Mouse (Mus musculus) CH12.LX (cell line): ENCODE results near the gene Gm1043. TPM values are rescaled to one million over a fixed set of nuclear protein-coding genes. Genes with fewer than 3 reads are reported as not detected.

Experiments
- DNase-seq: peaks from one replicate; pipeline ENCODE4 v3.0.0-alpha.2; 2013; ENCODE audit errors: extremely low read depth
- H3K27ac ChIP-seq: 2 replicates; pipeline ENCODE4 v1.5.1; 2012; ENCODE audit warnings: low read depth, mild to moderate bottlenecking, control low read depth, moderate library complexity; ENCODE audit not compliant: insufficient read depth
- H3K27me3 ChIP-seq: replicated peaks from 2 replicates; pipeline ENCODE3; 2012; ENCODE audit warnings: inconsistent platforms
- H3K36me3 ChIP-seq, 2 experiments: replicated peaks in 1 of 2; 2 replicates each; pipeline versions ENCODE3 to v1.6.1; 2012; ENCODE audit warnings: inconsistent platforms in 1 of 2, low read length in 1 of 2, mild to moderate bottlenecking in 1 of 2, mixed read lengths in 1 of 2, moderate library complexity in 1 of 2; ENCODE audit not compliant: control insufficient read depth in 1 of 2, insufficient read depth in 1 of 2
- H3K4me1 ChIP-seq, 2 experiments: 2 replicates each; pipeline ENCODE4 v1.6.1; 2012; ENCODE audit warnings: inconsistent platforms in 1 of 2, moderate library complexity in 1 of 2; ENCODE audit not compliant: insufficient read depth in 2 of 2, control insufficient read depth in 1 of 2
- H3K4me2 ChIP-seq: 2 replicates; pipeline ENCODE4 v1.6.1; 2012; ENCODE audit warnings: low read depth, mild to moderate bottlenecking, control low read depth; ENCODE audit not compliant: poor library complexity, insufficient read depth, severe bottlenecking
- H3K4me3 ChIP-seq, 3 experiments: fragments of 150-350 bp in 1 of 3; sonication (generic) in 1 of 3; replicated peaks in 1 of 3; 2 replicates each; pipeline versions ENCODE3 to v1.5.1; 2011 to 2012; ENCODE audit warnings: low read depth in 2 of 3, low read length in 2 of 3, mild to moderate bottlenecking in 2 of 3, moderate library complexity in 2 of 3, control low read depth in 1 of 3, improper control_type of control experiment in 1 of 3, inconsistent platforms in 1 of 3, mixed read lengths in 1 of 3; ENCODE audit not compliant: poor library complexity in 1 of 3
- H3K79me2 ChIP-seq: replicated peaks from 2 replicates; pipeline ENCODE4 v1.6.1; 2012; ENCODE audit warnings: mild to moderate bottlenecking, moderate library complexity; ENCODE audit not compliant: control insufficient read depth, poor library complexity, insufficient read depth, severe bottlenecking; ENCODE audit errors: extremely low read depth
- H3K9ac ChIP-seq: 2 replicates; pipeline ENCODE4 v1.6.1; 2012; ENCODE audit warnings: low read depth, mild to moderate bottlenecking, control low read depth, moderate library complexity; ENCODE audit not compliant: insufficient read depth
- H3K9me3 ChIP-seq: replicated peaks from 2 replicates; pipeline ENCODE3; 2012; ENCODE audit warnings: low read length, inconsistent platforms, mixed read lengths
- ELF1 ChIP-seq: IDR thresholded peaks from 2 replicates; pipeline ENCODE4 v1.6.1; 2014; ENCODE audit warnings: low read depth, mild to moderate bottlenecking, inconsistent platforms, low read length, improper control_type of control experiment
- GABPA ChIP-seq: IDR thresholded peaks from 2 replicates; pipeline ENCODE4 v1.6.1; 2012; ENCODE audit warnings: low read depth, low read length, improper control_type of control experiment, inconsistent platforms; ENCODE audit not compliant: insufficient replicate concordance
- HCFC1 ChIP-seq: IDR thresholded peaks from 2 replicates; pipeline ENCODE4 v1.6.1; 2012; ENCODE audit warnings: low read depth, mild to moderate bottlenecking, inconsistent platforms, low read length, improper control_type of control experiment
- IRF4 ChIP-seq: IDR thresholded peaks from 2 replicates; pipeline ENCODE4 v1.6.1; 2014; ENCODE audit warnings: low read depth, mild to moderate bottlenecking, inconsistent platforms, low read length, improper control_type of control experiment
- MAX ChIP-seq: IDR thresholded peaks from 2 replicates; pipeline ENCODE4 v1.6.1; 2011; ENCODE audit warnings: low read length, improper control_type of control experiment
- MAZ ChIP-seq: IDR thresholded peaks from 2 replicates; pipeline ENCODE4 v1.6.1; 2012; ENCODE audit warnings: low read depth, mild to moderate bottlenecking, inconsistent platforms, low read length, improper control_type of control experiment, moderate library complexity
- MEF2A ChIP-seq: IDR thresholded peaks from 2 replicates; pipeline ENCODE4 v1.6.1; 2014; ENCODE audit warnings: low read depth, mild to moderate bottlenecking, inconsistent platforms, low read length, improper control_type of control experiment, borderline replicate concordance
- MXI1 ChIP-seq: IDR thresholded peaks from 2 replicates; pipeline ENCODE4 v1.6.1; 2011; ENCODE audit warnings: mild to moderate bottlenecking, low read depth, low read length, improper control_type of control experiment
- PAX5 ChIP-seq: IDR thresholded peaks from 2 replicates; pipeline ENCODE4 v1.6.1; 2012; ENCODE audit warnings: low read length, inconsistent platforms, mixed read lengths
- POLR2AphosphoS2 ChIP-seq: IDR thresholded peaks from 2 replicates; pipeline ENCODE4 v1.6.1; 2011; ENCODE audit warnings: low read depth, low read length, improper control_type of control experiment
- SIN3A ChIP-seq: IDR thresholded peaks from 2 replicates; pipeline ENCODE4 v1.6.1; 2012; ENCODE audit warnings: low read length, improper control_type of control experiment, inconsistent platforms
- SMC3 ChIP-seq: IDR thresholded peaks from 2 replicates; pipeline ENCODE4 v1.6.1; 2011; ENCODE audit warnings: low read depth, low read length, improper control_type of control experiment
- TBP ChIP-seq: conservative IDR thresholded peaks from 2 replicates; pipeline ENCODE4 v1.6.1; 2011; ENCODE audit warnings: low read depth, low read length, improper control_type of control experiment
- UBTF ChIP-seq: IDR thresholded peaks from 2 replicates; pipeline ENCODE4 v1.6.1; 2012; ENCODE audit warnings: low read depth, mild to moderate bottlenecking, inconsistent platforms, low read length, improper control_type of control experiment, moderate library complexity
- ZMIZ1 ChIP-seq: IDR thresholded peaks from 2 replicates; pipeline ENCODE4 v1.6.1; 2012; ENCODE audit warnings: low read depth, mild to moderate bottlenecking, inconsistent platforms, low read length, improper control_type of control experiment
- dilution Hi-C: fragments of 300-500 bp; cut with MboI; formaldehyde crosslinking; loops from 2 replicates; pipeline ENCODE4 v1.14.3; 2020; ENCODE audit warnings: low sequenced_read_pairs; ENCODE audit not compliant: extremely low pct_unique_long_range_greater_than_20kb, extremely low pct_ligation_motif_present
- in situ Hi-C: fragments of 300-500 bp; cut with MboI; formaldehyde crosslinking; loops from 3 replicates; pipeline ENCODE4 v1.14.3; 2019; ENCODE audit warnings: low sequenced_read_pairs, low pct_ligation_motif_present, low pct_unique_long_range_greater_than_20kb, mixed read lengths
- polyA plus RNA-seq: library from polyadenylated mRNA; unstranded; fragments of >175 nt; gene quantifications from 2 replicates; pipeline ENCODE4 v1.2.1, GENCODE M21; 2012; ENCODE audit warnings: low read depth; ENCODE audit not compliant: insufficient read length
- total RNA-seq, 2 experiments: library from RNA; depleted of rRNA; stranded (reverse); fragments of 300-350 nt in 1 of 2; fragments of >200 nt in 1 of 2; gene quantifications; 2 replicates each; pipeline ENCODE4 v1.2.3; 2012 to 2014

Gm1043 gene
- total and polyA plus RNA-seq, 3 experiments: not detected

GRCm38 (mm10) chr5:37248870-37249269 lies 163.7 kb downstream of the Gm1043 start:
- no peak overlapping the region for H3K4me3 ChIP-seq
- no peak overlapping the region for H3K9ac ChIP-seq
- H3K36me3 ChIP-seq: peaks cover 0 to 12% of the 10 kb centered on the region in 2 experiments
- H3K27ac ChIP-seq: no peak overlapping the region
- dilution Hi-C loops: no loop called here
- no peaks in the 10 kb centered on the region for H3K9me3 ChIP-seq
- no peak overlapping the region for H3K4me2 ChIP-seq
- no peak for TF ChIP-seq MAX
- TF ChIP-seq HCFC1: no peak
- no peak for TF ChIP-seq PAX5
- no peaks in the 10 kb centered on the region for H3K79me2 ChIP-seq
- DNase-seq: no peak
- in situ Hi-C loops: loop anchor here (5.0 kb wide), 1 partner anchor 38 kb away; no protein-coding TSS in a partner anchor
- peaks cover 12 to 41% of the 10 kb centered on the region in 2 experiments for H3K4me1 ChIP-seq
- peaks cover 8% of the 10 kb centered on the region for H3K27me3 ChIP-seq

GRCm38 (mm10) chr5:37251596-37251995 lies 166.4 kb downstream of the Gm1043 start:
- Histone ChIP-seq H3K4me2 (no peak overlapping the region), H3K4me1 (peaks cover 16 to 44% of the 10 kb centered on the region in 2 experiments), H3K9ac (no peak overlapping the region), H3K27me3 (no peaks in the 10 kb centered on the region), H3K27ac (no peak overlapping the region), H3K36me3 (peaks cover 0 to 15% of the 10 kb centered on the region in 2 experiments), H3K79me2 (no peaks in the 10 kb centered on the region), H3K9me3 (no peaks in the 10 kb centered on the region), H3K4me3 (no peak overlapping the region)
- dilution Hi-C loops (no loop called here), in situ Hi-C loops (no loop called here)
- TF ChIP-seq ELF1: no peak
- no peak for TF ChIP-seq MXI1
- no peak for TF ChIP-seq POLR2AphosphoS2
- TF ChIP-seq IRF4: no peak
- TF ChIP-seq GABPA: no peak
- TF ChIP-seq SMC3: no peak
- no peak for TF ChIP-seq MAZ
- no peak for TF ChIP-seq TBP
- no peak for TF ChIP-seq SIN3A
- TF ChIP-seq UBTF: no peak
- TF ChIP-seq MEF2A: no peak
- TF ChIP-seq PAX5: no peak
- TF ChIP-seq ZMIZ1: no peak
- no peak for DNase-seq
